Mouse (Mus musculus) gastrocnemius, postnatal 4 days (tissue): Measurements from ENCODE around the gene Cadm1. TPM values are rescaled to one million over a fixed set of nuclear protein-coding genes. Genes with fewer than 3 reads are reported as not detected.

Experiments used
- DNase-seq, 2 experiments: peaks; one replicate each; pipeline ENCODE4 v3.0.0; 2021 to 2022; ENCODE audit warnings: low spot score in 2 of 2, mixed read lengths in 2 of 2
- total RNA-seq, 2 experiments: library from RNA; stranded (reverse); gene quantifications; 2 replicates each; pipeline ENCODE4 v1.2.3; 2021

Cadm1 gene
- total RNA-seq, 2 experiments from 2014 or later, result 5.9 to 6.2 TPM

DNA sequence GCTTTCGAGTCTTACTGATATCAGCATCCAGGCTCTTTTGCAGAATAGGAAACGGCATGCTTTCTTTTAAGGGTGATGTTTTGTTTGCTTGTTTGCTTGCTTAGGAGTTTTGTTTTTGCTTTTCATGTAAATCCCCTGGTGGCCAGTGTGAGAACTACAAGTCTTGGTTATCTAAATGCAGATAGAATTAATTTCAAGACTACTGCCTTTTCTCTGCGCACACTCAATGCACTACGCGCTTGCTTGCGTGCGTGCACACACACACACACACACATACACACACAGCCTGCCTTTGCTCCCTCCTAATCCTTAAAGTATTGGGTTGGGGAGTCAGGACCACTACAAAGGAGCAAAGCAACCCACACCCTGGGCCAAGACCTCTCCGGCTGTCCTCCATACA, 326.3 kb downstream of the Cadm1 start:
- DNase-seq, result peak in 1 of 2 experiments; percentile 20

DNA sequence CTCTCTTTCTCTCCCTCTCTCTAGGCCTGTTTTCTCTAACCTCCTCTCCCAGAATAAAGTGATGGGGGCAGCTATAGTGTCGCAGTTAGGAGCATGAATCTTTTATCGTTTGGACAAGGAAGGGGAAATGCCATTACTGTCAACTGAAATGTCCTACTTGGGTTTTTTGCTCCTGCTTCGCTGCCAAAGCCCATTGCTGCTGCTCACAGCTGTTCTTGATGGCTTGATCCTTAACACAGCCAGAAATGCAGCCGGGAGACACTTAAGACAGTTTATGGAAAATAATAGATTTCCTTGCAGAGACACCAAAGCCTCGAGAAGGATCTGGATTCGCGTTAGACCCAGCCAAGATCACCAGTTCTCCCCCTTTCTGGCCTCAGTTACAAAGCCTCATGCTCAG, 327.3 kb downstream of the Cadm1 start:
- no peak for DNase-seq

DNA sequence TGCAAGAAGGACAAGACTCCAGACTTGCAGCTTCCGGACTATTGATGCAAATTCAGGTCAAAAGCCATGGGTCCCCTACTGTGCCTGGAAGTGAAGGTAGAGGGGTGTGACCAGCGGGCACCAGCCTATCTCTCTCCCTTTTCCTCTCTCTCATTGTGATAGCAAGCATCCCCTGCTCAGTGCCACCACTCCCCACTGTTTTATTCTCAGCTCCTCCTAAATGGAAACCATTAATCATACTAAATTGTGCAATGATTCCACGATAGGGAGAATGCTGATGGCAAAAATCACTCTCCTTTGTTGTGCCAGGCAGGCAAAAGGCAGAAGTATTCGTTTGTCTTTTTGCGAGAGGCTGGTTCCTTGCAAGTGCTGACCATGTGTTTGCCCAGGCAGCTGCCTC, 328.2 kb downstream of the Cadm1 start:
- DNase-seq, result no peak

DNA sequence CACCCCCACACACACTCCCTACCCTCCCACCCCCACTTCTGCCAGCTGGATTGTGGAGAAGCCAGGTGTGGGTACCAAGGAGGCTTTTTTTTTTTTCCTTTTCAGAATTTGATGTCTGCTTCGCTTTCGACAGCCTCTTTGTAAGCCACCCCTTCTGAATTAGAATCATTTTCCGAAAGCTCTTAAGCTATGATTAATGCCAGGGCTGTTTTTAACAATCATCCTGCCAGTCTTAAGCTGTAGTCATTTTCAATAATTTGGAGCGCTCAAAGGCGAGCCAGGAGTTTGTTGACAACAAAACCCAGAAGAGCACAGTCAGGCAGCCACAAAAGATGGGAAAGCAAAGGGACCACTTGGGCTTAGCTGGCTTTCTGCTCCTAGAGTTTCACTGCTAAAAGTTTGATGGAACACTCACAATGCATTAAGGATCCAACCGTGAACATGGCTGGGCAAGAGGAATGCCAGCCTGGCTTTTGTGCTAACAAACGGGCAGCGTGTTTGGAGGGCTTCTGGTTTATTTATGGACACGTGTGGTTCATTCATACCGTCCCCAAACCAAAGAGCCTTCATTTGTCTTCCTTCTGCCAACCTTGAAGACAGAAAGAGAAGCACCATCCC, 328.9 kb downstream of the Cadm1 start:
- no peak for DNase-seq

GRCm38 (mm10) chr9:47860994-47861393, 331.0 kb downstream of the Cadm1 start:
- no peak for DNase-seq

GRCm38 (mm10) chr9:47861783-47862182, 331.8 kb downstream of the Cadm1 start:
- DNase-seq, result no peak

DNA sequence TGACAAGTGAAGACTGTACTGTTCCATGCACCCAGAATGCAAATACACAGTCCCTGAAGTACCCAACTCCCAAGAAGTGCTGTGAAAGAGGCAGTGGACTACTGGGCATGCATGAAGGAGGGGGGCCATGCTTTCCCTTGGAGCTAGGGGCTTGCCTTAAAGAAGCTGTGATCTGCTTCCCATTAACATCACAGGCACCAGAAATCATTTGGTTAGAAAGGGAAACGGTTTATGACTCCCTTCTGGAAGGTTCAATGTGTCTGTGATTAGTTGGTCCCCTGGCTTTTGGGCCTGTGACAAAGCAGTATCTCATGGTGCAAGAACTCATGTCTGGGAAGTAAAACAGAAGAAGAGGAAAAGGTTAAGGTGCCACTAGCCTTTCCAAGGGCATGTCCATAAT, 336.0 kb downstream of the Cadm1 start:
- DNase-seq, result no peak

- no peak for DNase-seq
Observed at GRCm38 (mm10) chr9:47867474-47867873, 337.5 kb downstream of the Cadm1 start.

DNA sequence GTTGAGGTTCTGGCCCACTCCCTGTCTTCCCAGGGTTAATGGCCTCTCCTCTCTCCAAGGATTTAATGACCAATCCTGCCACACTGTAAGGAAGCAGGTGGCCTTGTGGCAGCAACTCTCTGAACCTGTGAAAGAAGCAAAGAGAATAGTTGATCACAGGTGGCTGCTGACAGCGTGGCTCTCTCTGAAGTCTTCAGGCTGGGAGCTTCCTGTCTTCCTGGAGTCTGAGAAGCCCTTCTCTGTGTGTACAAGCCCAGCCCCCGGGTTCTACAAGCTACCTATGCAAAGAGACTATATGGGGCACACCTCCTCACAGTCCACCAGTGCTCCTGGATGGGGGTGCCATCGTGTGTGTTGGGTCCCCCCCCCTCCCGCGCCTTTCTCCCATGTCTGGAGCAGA, 339.7 kb downstream of the Cadm1 start:
- DNase-seq, result no peak

- no peak for DNase-seq
Observed at GRCm38 (mm10) chr9:47876557-47877206, 346.7 kb downstream of the Cadm1 start.

- DNase-seq, result no peak
Observed at GRCm38 (mm10) chr9:47880171-47880570, 350.2 kb downstream of the Cadm1 start.

- no peak for DNase-seq
Observed at GRCm38 (mm10) chr9:47882372-47882771, 352.4 kb downstream of the Cadm1 start.

GRCm38 (mm10) chr9:47891721-47892120, 361.7 kb downstream of the Cadm1 start:
- DNase-seq, result no peak

DNA sequence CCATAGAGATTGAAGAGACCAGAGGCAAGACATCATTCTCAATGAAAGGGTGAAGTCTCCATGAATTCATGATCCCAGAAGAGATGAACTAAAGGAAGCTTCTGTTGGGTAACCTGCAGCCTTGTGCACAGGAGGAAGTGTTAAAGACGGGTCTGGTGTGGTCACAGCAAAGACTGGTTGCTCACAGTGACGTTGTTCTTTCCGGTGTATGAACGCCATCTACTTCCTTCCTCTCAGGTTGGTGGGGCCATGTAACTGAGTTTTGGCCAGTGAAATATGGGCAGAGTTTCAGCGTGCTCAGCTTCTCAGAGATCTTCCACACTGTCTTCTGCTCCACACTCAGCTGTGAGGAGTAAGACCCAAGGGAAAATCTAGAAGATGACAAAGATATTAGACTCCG, 363.0 kb downstream of the Cadm1 start:
- no peak for DNase-seq

DNA sequence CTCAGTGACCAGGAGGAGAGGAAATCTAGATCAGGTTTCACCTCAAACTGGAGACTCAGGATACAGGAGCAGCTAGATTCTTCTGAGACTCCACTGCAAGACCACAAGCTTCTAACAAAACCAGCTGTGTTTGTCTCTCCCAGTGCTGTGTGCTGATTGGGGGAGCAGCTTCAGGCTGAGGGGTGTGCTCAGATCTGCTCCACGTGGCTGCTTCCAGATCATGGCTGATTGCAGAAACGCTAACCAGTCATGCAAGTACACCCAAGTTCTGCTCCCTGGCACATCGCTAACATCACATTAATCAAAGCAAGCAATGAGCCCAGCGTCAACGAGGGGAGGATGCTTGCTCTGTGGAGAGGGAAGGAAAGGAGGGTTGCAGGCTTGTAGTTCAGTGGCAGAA, 364.1 kb downstream of the Cadm1 start:
- no peak for DNase-seq

DNA sequence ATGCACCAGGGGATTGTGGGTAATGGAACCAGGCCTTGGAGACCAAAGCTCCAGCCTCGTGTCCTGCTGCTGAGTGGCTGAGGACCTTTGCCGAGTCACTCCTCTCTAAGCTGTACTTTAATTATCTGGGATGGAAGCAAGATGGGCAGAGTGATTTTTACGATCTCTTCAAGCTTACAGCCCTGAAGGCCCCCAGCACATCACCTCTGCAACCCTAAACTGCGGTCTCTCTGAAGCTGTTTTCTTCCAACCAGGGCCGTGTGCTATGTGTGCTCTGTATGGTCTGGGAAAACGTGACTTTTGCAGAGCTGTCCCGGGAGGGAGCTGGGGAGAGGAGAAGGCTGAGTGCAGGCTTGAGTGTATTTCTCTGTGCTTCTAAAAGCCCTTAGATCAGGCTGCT, 364.7 kb downstream of the Cadm1 start:
- DNase-seq, result no peak

- DNase-seq, result no peak
Observed at GRCm38 (mm10) chr9:47895121-47895520, 365.1 kb downstream of the Cadm1 start.

DNA sequence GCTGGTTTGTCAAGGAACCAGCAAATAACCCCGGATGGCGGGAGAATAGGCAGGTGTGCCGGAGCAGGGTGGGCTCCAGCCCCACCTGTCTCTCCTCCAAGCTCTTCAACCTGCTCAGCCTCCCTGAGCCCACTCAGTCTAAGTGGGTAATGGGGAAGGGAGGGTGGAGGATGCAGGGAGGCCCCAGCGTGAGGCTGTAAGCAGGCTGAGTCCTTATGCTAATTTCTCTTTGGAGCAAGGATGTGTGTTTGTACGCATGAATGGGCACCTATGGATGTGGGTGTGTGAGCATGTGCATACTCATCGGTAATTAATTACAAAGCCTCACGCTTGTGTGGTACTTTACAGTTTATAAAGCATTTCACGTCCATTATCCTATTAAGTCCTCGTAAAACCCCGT, 370.8 kb downstream of the Cadm1 start:
- no peak for DNase-seq

DNA sequence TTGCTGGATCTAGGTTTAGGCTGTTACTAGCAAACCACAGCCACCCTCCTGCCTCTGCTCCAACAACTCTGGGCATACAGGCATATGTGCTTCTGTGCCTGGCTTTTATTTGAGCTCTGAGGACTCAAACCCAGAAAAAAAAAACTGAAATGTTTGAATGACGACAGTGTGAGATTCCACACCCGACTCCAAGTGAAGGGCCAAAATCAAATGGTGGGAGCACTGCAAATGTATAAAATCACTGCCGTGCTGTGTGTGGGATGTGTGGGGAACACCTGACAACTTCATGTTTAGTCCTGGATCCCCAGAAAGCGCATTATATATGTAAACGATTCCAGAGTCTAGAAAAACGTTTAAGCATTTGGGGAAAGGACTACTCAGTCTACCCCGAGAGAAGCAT, 373.7 kb downstream of the Cadm1 start:
- no peak for DNase-seq

DNA sequence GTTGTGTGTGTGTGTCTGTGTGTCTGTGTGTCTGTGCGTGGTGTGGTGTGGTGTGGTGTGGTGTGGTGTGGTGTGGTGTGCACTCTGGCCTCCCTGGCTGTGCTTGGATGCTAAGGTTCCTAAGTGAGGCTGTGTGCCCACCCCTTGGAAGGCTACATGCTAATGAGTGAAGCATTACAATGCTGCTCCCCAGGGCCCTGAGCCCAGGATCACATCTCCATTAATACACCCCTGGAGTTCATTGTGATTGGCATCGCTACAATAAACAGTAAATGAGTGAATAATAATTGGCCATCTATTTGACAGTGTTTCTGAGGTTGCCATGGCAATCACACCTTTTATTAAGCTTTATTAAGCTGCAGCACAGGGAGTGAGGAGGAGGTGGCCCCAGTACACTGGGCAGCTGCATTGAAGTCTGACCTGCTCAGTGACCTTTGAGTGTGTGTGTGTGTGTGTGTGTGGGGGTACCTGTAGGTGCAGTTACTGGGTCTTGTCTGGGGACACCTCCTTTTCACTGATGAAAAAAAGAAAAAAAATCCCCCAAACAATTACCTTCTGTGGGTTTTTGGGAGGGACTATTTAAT, 374.5 kb downstream of the Cadm1 start:
- DNase-seq, result no peak

DNA sequence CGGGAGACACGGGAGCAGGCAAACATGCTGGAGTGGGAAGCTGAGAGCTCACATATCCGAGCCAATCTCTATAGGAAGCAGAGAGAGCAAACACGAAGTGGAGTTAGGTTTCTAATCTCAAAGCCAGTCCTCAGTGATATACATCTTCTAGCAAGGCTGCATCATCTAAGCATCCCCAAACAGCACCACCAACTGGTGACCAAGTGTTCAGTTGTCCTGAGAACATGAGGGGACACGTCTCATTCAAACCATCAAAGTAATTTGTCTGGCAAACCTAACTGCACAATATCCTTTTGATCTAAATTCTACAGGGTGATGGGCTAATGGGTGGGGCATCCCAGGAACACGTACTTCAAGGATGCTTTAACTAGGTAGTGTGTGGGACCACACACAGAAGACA, 376.5 kb downstream of the Cadm1 start:
- no peak for DNase-seq
